Mouse (Mus musculus): Measurements from ENCODE around the gene Nap1l5. TPM values are rescaled to one million over a fixed set of nuclear protein-coding genes. Genes with fewer than 3 reads are reported as not detected.
"Not testable (repeated sequence)": the region's sequence is repeated elsewhere in the genome, so short reads cannot be mapped to it uniquely, and the experiment has no call there.

The Nap1l5 gene
- polyA plus RNA-seq, 1 experiment from 2014 or later = 7.9 TPM

- H3K4me2 ChIP-seq (ENCODE audit: low read depth, low read length) = no peak overlapping the region
- 75% methylated on average over 4 of the region's 4 CpGs for WGBS
- H3K9ac ChIP-seq (ENCODE audit: low read length) = no peak overlapping the region
- no peaks in the 10 kb centered on the region for H3K9me3 ChIP-seq (replicated peaks; ENCODE audit: control insufficient read depth, low read length)
- no peaks in the 10 kb centered on the region for H3K36me3 ChIP-seq (ENCODE audit: control insufficient read depth, insufficient read depth, low read length)
- no peaks in the 10 kb centered on the region for H3K27me3 ChIP-seq (ENCODE audit: control insufficient read depth, insufficient read depth, low read length)
- no peaks in the 10 kb centered on the region for H3K4me1 ChIP-seq (ENCODE audit: control insufficient read depth, insufficient read depth, low read length)
- no peak overlapping the region for H3K4me3 ChIP-seq (replicated peaks; ENCODE audit: low read length)
- no peak overlapping the region for H3K27ac ChIP-seq (ENCODE audit: low read length)
- no peak for ATAC-seq (ENCODE audit: insufficient read depth, low FRiP score)
These were observed 11.9 kb downstream of the Nap1l5 start for GRCm38 (mm10) chr6:58894994-58895393.

GRCm38 (mm10) chr6:58893307-58893706 lies 13.6 kb downstream of the Nap1l5 start:
- WGBS = 79% methylated on average over 6 of the region's 6 CpGs
- ATAC-seq (ENCODE audit: insufficient read depth, low FRiP score) = no peak

GRCm38 (mm10) chr6:58889917-58890316 lies 17.0 kb downstream of the Nap1l5 start:
- no peak for ATAC-seq (ENCODE audit: insufficient read depth, low FRiP score)
- H3K4me2 ChIP-seq (ENCODE audit: low read depth, low read length) = no peak overlapping the region
- peaks cover 2% of the 10 kb centered on the region; the same call in 1 of the 2 replicates for H3K36me3 ChIP-seq (ENCODE audit: control insufficient read depth, insufficient read depth, low read length)
- no peaks in the 10 kb centered on the region for H3K27me3 ChIP-seq (ENCODE audit: control insufficient read depth, insufficient read depth, low read length)
- no peak overlapping the region for H3K27ac ChIP-seq (ENCODE audit: low read length)
- H3K9me3 ChIP-seq (replicated peaks; ENCODE audit: control insufficient read depth, low read length) = no peaks in the 10 kb centered on the region
- WGBS = 86% methylated on average over 3 of the region's 3 CpGs
- no peak overlapping the region for H3K4me3 ChIP-seq (replicated peaks; ENCODE audit: low read length)
- no peak overlapping the region for H3K9ac ChIP-seq (ENCODE audit: low read length)
- no peaks in the 10 kb centered on the region for H3K4me1 ChIP-seq (ENCODE audit: control insufficient read depth, insufficient read depth, low read length)

More at GRCm38 (mm10) chr6:58893307-58893706, 13.6 kb downstream of the Nap1l5 start:
- H3K27me3 ChIP-seq (ENCODE audit: control insufficient read depth, insufficient read depth, low read length) = no peaks in the 10 kb centered on the region
- no peak overlapping the region for H3K4me2 ChIP-seq (ENCODE audit: low read depth, low read length)
- H3K9me3 ChIP-seq (replicated peaks; ENCODE audit: control insufficient read depth, low read length) = no peaks in the 10 kb centered on the region
- H3K4me1 ChIP-seq (ENCODE audit: control insufficient read depth, insufficient read depth, low read length) = no peaks in the 10 kb centered on the region
- no peaks in the 10 kb centered on the region for H3K36me3 ChIP-seq (ENCODE audit: control insufficient read depth, insufficient read depth, low read length)
- no peak overlapping the region for H3K4me3 ChIP-seq (replicated peaks; ENCODE audit: low read length)
- H3K9ac ChIP-seq (ENCODE audit: low read length) = no peak overlapping the region
- no peak overlapping the region for H3K27ac ChIP-seq (ENCODE audit: low read length)

- Histone ChIP-seq H3K9me3 (replicated peaks; ENCODE audit: control insufficient read depth, low read length) (no peaks in the 10 kb centered on the region), H3K4me1 (ENCODE audit: control insufficient read depth, insufficient read depth, low read length) (no peaks in the 10 kb centered on the region), H3K4me3 (replicated peaks; ENCODE audit: low read length) (no peak overlapping the region), H3K9ac (ENCODE audit: low read length) (no peak overlapping the region), H3K27ac (ENCODE audit: low read length) (no peak overlapping the region), H3K36me3 (ENCODE audit: control insufficient read depth, insufficient read depth, low read length) (peaks cover 2% of the 10 kb centered on the region; the same call in 1 of the 2 replicates), H3K27me3 (ENCODE audit: control insufficient read depth, insufficient read depth, low read length) (no peaks in the 10 kb centered on the region), H3K4me2 (ENCODE audit: low read depth, low read length) (no peak overlapping the region)
- ATAC-seq (ENCODE audit: insufficient read depth, low FRiP score) = no peak
- 78% methylated on average over 6 of the region's 6 CpGs for WGBS
These were observed 24.6 kb downstream of the Nap1l5 start for GRCm38 (mm10) chr6:58882271-58882670.

- Histone ChIP-seq H3K4me1 (ENCODE audit: control insufficient read depth, insufficient read depth, low read length) (no peaks in the 10 kb centered on the region), H3K4me3 (replicated peaks; ENCODE audit: low read length) (no peak overlapping the region), H3K4me2 (ENCODE audit: low read depth, low read length) (no peak overlapping the region), H3K9me3 (replicated peaks; ENCODE audit: control insufficient read depth, low read length) (no peaks in the 10 kb centered on the region), H3K36me3 (ENCODE audit: control insufficient read depth, insufficient read depth, low read length) (no peaks in the 10 kb centered on the region), H3K9ac (ENCODE audit: low read length) (no peak overlapping the region), H3K27me3 (ENCODE audit: control insufficient read depth, insufficient read depth, low read length) (no peaks in the 10 kb centered on the region), H3K27ac (ENCODE audit: low read length) (no peak overlapping the region)
- no peak for ATAC-seq (ENCODE audit: insufficient read depth, low FRiP score)
- 85% methylated on average over 3 of the region's 3 CpGs for WGBS
These were observed 25.5 kb downstream of the Nap1l5 start for GRCm38 (mm10) chr6:58881363-58881762.

- no peaks in the 10 kb centered on the region for H3K9me3 ChIP-seq (replicated peaks; ENCODE audit: control insufficient read depth, low read length)
- no peaks in the 10 kb centered on the region for H3K36me3 ChIP-seq (ENCODE audit: control insufficient read depth, insufficient read depth, low read length)
- ATAC-seq (ENCODE audit: insufficient read depth, low FRiP score) = no peak
- WGBS = 86% methylated on average over 5 of the region's 5 CpGs
- no peaks in the 10 kb centered on the region for H3K4me1 ChIP-seq (ENCODE audit: control insufficient read depth, insufficient read depth, low read length)
- no peak overlapping the region for H3K4me3 ChIP-seq (replicated peaks; ENCODE audit: low read length)
- H3K27ac ChIP-seq (ENCODE audit: low read length) = no peak overlapping the region
- H3K9ac ChIP-seq (ENCODE audit: low read length) = no peak overlapping the region
- H3K27me3 ChIP-seq (ENCODE audit: control insufficient read depth, insufficient read depth, low read length) = no peaks in the 10 kb centered on the region
- no peak overlapping the region for H3K4me2 ChIP-seq (ENCODE audit: low read depth, low read length)
These were observed 26.0 kb downstream of the Nap1l5 start for GRCm38 (mm10) chr6:58880861-58881260.

GRCm38 (mm10) chr6:58879987-58880386 lies 26.9 kb downstream of the Nap1l5 start:
- Histone ChIP-seq H3K27me3 (ENCODE audit: control insufficient read depth, insufficient read depth, low read length) (no peaks in the 10 kb centered on the region), H3K27ac (ENCODE audit: low read length) (no peak overlapping the region), H3K4me1 (ENCODE audit: control insufficient read depth, insufficient read depth, low read length) (no peaks in the 10 kb centered on the region), H3K9ac (ENCODE audit: low read length) (no peak overlapping the region), H3K36me3 (ENCODE audit: control insufficient read depth, insufficient read depth, low read length) (no peaks in the 10 kb centered on the region), H3K4me2 (ENCODE audit: low read depth, low read length) (no peak overlapping the region), H3K9me3 (replicated peaks; ENCODE audit: control insufficient read depth, low read length) (no peaks in the 10 kb centered on the region), H3K4me3 (replicated peaks; ENCODE audit: low read length) (no peak overlapping the region)
- no peak for ATAC-seq (ENCODE audit: insufficient read depth, low FRiP score)
- 85% methylated on average over 9 of the region's 9 CpGs for WGBS

- WGBS = 79% methylated on average over 4 of the region's 4 CpGs
- Histone ChIP-seq H3K4me3 (replicated peaks; ENCODE audit: low read length) (no peak overlapping the region), H3K9ac (ENCODE audit: low read length) (no peak overlapping the region), H3K27ac (ENCODE audit: low read length) (no peak overlapping the region), H3K36me3 (ENCODE audit: control insufficient read depth, insufficient read depth, low read length) (no peaks in the 10 kb centered on the region), H3K9me3 (replicated peaks; ENCODE audit: control insufficient read depth, low read length) (no peaks in the 10 kb centered on the region), H3K4me1 (ENCODE audit: control insufficient read depth, insufficient read depth, low read length) (no peaks in the 10 kb centered on the region), H3K27me3 (ENCODE audit: control insufficient read depth, insufficient read depth, low read length) (no peaks in the 10 kb centered on the region), H3K4me2 (ENCODE audit: low read depth, low read length) (no peak overlapping the region)
- no peak for ATAC-seq (ENCODE audit: insufficient read depth, low FRiP score)
These were observed 27.3 kb downstream of the Nap1l5 start for GRCm38 (mm10) chr6:58879572-58879971.

- not testable (repeated sequence) for H3K9me3 ChIP-seq (replicated peaks; ENCODE audit: control insufficient read depth, low read length); H3K27ac ChIP-seq (ENCODE audit: low read length); H3K36me3 ChIP-seq (ENCODE audit: control insufficient read depth, insufficient read depth, low read length); H3K9ac ChIP-seq (ENCODE audit: low read length); H3K4me2 ChIP-seq (ENCODE audit: low read depth, low read length); ATAC-seq (ENCODE audit: insufficient read depth, low FRiP score); H3K4me1 ChIP-seq (ENCODE audit: control insufficient read depth, insufficient read depth, low read length); H3K27me3 ChIP-seq (ENCODE audit: control insufficient read depth, insufficient read depth, low read length); H3K4me3 ChIP-seq (replicated peaks; ENCODE audit: low read length)
- WGBS = 92% methylated on average over 6 of the region's 6 CpGs
These were observed 39.0 kb downstream of the Nap1l5 start for GRCm38 (mm10) chr6:58867858-58868257.
